Mouse (Mus musculus) stomach, embryonic 14.5 days (tissue): ENCODE measurements around the gene Elovl4. TPM values are rescaled to one million over a fixed set of nuclear protein-coding genes. Genes with fewer than 3 reads are reported as not detected.
A peak's percentile ranks its signal among the peaks of the same experiment; 100 is the strongest.

ENCODE experiments used
- ATAC-seq: fragments of 200-750 bp; cut with Nextera tagmentation; 2 replicates; pipeline ENCODE4 v1.8.0; 2017; ENCODE audit warnings: low read depth, moderate TSS enrichment; ENCODE audit not compliant: insufficient number of reproducible peaks, insufficient read depth, low FRiP score
- H3K27ac ChIP-seq: fragments of 300-500 bp; sonication (generic); 2 replicates; pipeline ENCODE4 v1.5.1; 2014; ENCODE audit warnings: mild to moderate bottlenecking, low read length, moderate library complexity, mixed read lengths
- H3K27me3 ChIP-seq: fragments of 300-500 bp; sonication (generic); 2 replicates; pipeline ENCODE4 v1.6.1; 2014; ENCODE audit warnings: low read length, control low read depth, mixed read lengths; ENCODE audit not compliant: control insufficient read depth, insufficient read depth
- H3K36me3 ChIP-seq: fragments of 300-500 bp; sonication (generic); 2 replicates; pipeline ENCODE4 v1.6.1; 2014; ENCODE audit warnings: mild to moderate bottlenecking, control low read depth, low read length, moderate library complexity, mixed read lengths; ENCODE audit not compliant: control insufficient read depth, insufficient read depth
- H3K4me1 ChIP-seq: fragments of 300-500 bp; sonication (generic); 2 replicates; pipeline ENCODE4 v1.6.1; 2014; ENCODE audit warnings: low read length, control low read depth, mixed read lengths; ENCODE audit not compliant: control insufficient read depth, insufficient read depth
- H3K4me2 ChIP-seq: fragments of 300-500 bp; sonication (generic); replicated peaks from 2 replicates; pipeline ENCODE4 v1.6.1; 2014; ENCODE audit warnings: low read depth, low read length, control low read depth
- H3K4me3 ChIP-seq: fragments of 300-500 bp; sonication (generic); 2 replicates; pipeline ENCODE4 v1.5.1; 2014; ENCODE audit warnings: low read depth, low read length, control low read depth
- H3K9ac ChIP-seq: fragments of 300-500 bp; sonication (generic); replicated peaks from 2 replicates; pipeline ENCODE4 v1.6.1; 2014; ENCODE audit warnings: low read depth, mild to moderate bottlenecking, control low read depth, low read length, moderate library complexity, mixed read lengths
- H3K9me3 ChIP-seq: fragments of 300-500 bp; sonication (generic); 2 replicates; pipeline ENCODE4 v1.6.1; 2016; ENCODE audit warnings: low read depth, low read length, control low read depth; ENCODE audit not compliant: control insufficient read depth
- WGBS: fragments of 180-500 bp; shearing (Covaris S2); extraction: QIAGEN DNeasy Blood & Tissue Kit; methylation state at CpG from one replicate; pipeline ENCODE4 v1.1.7; 2014; 5-methylcytosine and 5-hydroxymethylcytosine counted together
- polyA plus RNA-seq: library from polyadenylated mRNA; unstranded; fragments of >200 nt; fragmentation: Nextera tagmentation; extraction: Ambion mirVana; gene quantifications from 2 replicates; pipeline ENCODE4 v1.2.1, GENCODE M21; 2014

The Elovl4 gene
- polyA plus RNA-seq, 1 experiment from 2014 or later: 10.4 TPM

- ATAC-seq: no peak
- Histone ChIP-seq H3K9ac (no peak overlapping the region), H3K27me3 (no peaks in the 10 kb centered on the region), H3K4me2 (no peak overlapping the region), H3K9me3 (no peaks in the 10 kb centered on the region), H3K4me3 (no peak overlapping the region), H3K4me1 (no peaks in the 10 kb centered on the region), H3K27ac (no peak overlapping the region), H3K36me3 (no peaks in the 10 kb centered on the region)
- 78% methylated on average over 7 of the region's 7 CpGs for WGBS
Measured at GRCm38 (mm10) chr9:83819188-83819587, 13.1 kb upstream of the Elovl4 start.

DNA sequence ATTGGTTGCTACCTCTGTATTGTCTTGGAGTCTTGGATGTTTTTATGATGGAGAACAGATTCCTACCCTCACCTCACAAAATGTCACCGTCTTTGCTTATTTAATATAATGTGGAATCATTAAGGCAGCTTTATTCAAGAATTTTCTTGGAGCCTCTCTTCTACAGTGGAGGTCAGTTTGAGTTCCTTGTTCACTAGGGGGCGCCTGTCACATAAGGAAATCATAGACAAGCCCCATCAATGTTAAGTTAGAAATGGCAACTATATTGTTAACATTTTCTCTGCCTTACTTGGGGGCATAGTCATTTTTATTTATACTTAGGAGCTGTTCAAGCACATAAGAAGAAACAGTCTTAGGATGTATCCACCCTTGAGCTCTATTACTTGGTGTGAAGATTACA is 1.5 kb upstream of the Elovl4 start:
- WGBS: 7% methylated on average over 2 of the region's 2 CpGs
- no peak for ATAC-seq
- Histone ChIP-seq H3K9me3 (no peaks in the 10 kb centered on the region), H3K4me1 (no peaks in the 10 kb centered on the region), H3K36me3 (no peaks in the 10 kb centered on the region), H3K4me3 (no peak overlapping the region), H3K27ac (no peak overlapping the region), H3K27me3 (no peaks in the 10 kb centered on the region), H3K9ac (no peak overlapping the region), H3K4me2 (no peak overlapping the region)

GRCm38 (mm10) chr9:83805164-83805976 is 707 bp downstream of the Elovl4 start:
- H3K4me1 ChIP-seq: no peaks in the 10 kb centered on the region
- H3K27me3 ChIP-seq: no peaks in the 10 kb centered on the region
- WGBS: under 1% methylated on average over 37 of the region's 37 CpGs
- peak; percentile 77 for ATAC-seq
- H3K36me3 ChIP-seq: no peaks in the 10 kb centered on the region
- H3K9me3 ChIP-seq: no peaks in the 10 kb centered on the region
- H3K9ac ChIP-seq: peak overlapping the region; percentile 60
- H3K27ac ChIP-seq: peak overlapping the region; percentile 21; the same call in 1 of the 2 replicates
- H3K4me3 ChIP-seq: peak overlapping the region; percentile 66
- peak overlapping the region; percentile 99 for H3K4me2 ChIP-seq

DNA sequence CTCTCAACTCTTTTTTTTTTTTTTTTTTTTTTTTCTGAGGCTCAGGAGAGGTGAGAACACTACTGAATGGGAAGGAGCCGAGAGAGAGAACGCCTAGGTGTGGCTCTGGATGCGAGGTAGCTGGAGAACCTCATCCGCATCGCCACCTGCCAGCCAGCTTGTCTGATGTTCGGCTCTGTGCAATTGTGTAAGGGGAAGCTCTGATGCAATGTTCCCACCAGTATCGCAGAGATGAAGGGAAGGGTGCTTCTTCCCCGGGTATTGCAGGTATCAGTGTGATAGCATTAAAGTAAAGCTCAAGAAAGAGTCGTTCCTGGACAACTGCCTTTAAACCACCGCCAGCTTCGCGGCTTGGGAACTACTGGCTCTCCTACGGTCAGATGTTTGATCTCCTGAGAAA is 1.7 kb downstream of the Elovl4 start:
- 55% methylated on average over 13 of the region's 13 CpGs for WGBS
- H3K4me2 ChIP-seq: peak overlapping the region; percentile 99; the same call in 1 of the 2 replicates
- no peaks in the 10 kb centered on the region for H3K4me1 ChIP-seq
- H3K27ac ChIP-seq: no peak overlapping the region
- H3K9ac ChIP-seq: no peak overlapping the region
- no peaks in the 10 kb centered on the region for H3K27me3 ChIP-seq
- no peaks in the 10 kb centered on the region for H3K9me3 ChIP-seq
- no peaks in the 10 kb centered on the region for H3K36me3 ChIP-seq
- H3K4me3 ChIP-seq: no peak overlapping the region
- ATAC-seq: no peak

- WGBS: 84% methylated on average over 8 of the region's 8 CpGs
- no peak for ATAC-seq
Measured at GRCm38 (mm10) chr9:83797898-83798297, 8.2 kb downstream of the Elovl4 start.

GRCm38 (mm10) chr9:83796875-83797274 is 9.2 kb downstream of the Elovl4 start:
- no peak overlapping the region for H3K4me2 ChIP-seq
- no peaks in the 10 kb centered on the region for H3K9me3 ChIP-seq
- no peaks in the 10 kb centered on the region for H3K27me3 ChIP-seq
- H3K27ac ChIP-seq: no peak overlapping the region
- WGBS: 86% methylated on average over 7 of the region's 7 CpGs
- no peaks in the 10 kb centered on the region for H3K4me1 ChIP-seq
- ATAC-seq: no peak
- no peak overlapping the region for H3K4me3 ChIP-seq
- H3K36me3 ChIP-seq: no peaks in the 10 kb centered on the region
- no peak overlapping the region for H3K9ac ChIP-seq

More at GRCm38 (mm10) chr9:83797898-83798297, 8.2 kb downstream of the Elovl4 start:
- Histone ChIP-seq H3K4me1 (no peaks in the 10 kb centered on the region), H3K4me2 (no peak overlapping the region), H3K27me3 (no peaks in the 10 kb centered on the region), H3K4me3 (no peak overlapping the region), H3K36me3 (no peaks in the 10 kb centered on the region), H3K9me3 (no peaks in the 10 kb centered on the region), H3K9ac (no peak overlapping the region), H3K27ac (no peak overlapping the region)

GRCm38 (mm10) chr9:83789326-83789725 is 16.8 kb downstream of the Elovl4 start:
- H3K27me3 ChIP-seq: no peaks in the 10 kb centered on the region
- H3K36me3 ChIP-seq: no peaks in the 10 kb centered on the region
- H3K9me3 ChIP-seq: no peaks in the 10 kb centered on the region
- H3K4me1 ChIP-seq: no peaks in the 10 kb centered on the region
- H3K4me2 ChIP-seq: no peak overlapping the region
- no peak overlapping the region for H3K27ac ChIP-seq
- WGBS: 93% methylated on average over 6 of the region's 6 CpGs
- no peak overlapping the region for H3K4me3 ChIP-seq
- ATAC-seq: no peak
- H3K9ac ChIP-seq: no peak overlapping the region

- Histone ChIP-seq H3K9ac (no peak overlapping the region), H3K27me3 (no peaks in the 10 kb centered on the region), H3K4me3 (no peak overlapping the region), H3K36me3 (no peaks in the 10 kb centered on the region), H3K4me2 (no peak overlapping the region), H3K4me1 (no peaks in the 10 kb centered on the region), H3K27ac (no peak overlapping the region), H3K9me3 (no peaks in the 10 kb centered on the region)
- ATAC-seq: no peak
- 55% methylated on average over 1 of the region's 1 CpGs for WGBS
Measured at GRCm38 (mm10) chr9:83785501-83785900, 20.6 kb downstream of the Elovl4 start.
